Mouse (Mus musculus) heart, postnatal 36 days (tissue): Measurements from ENCODE around the gene Ddah2. TPM values are rescaled to one million over a fixed set of nuclear protein-coding genes. Genes with fewer than 3 reads are reported as not detected.

ENCODE experiments used
- DNase-seq, 2 experiments: peaks; one replicate each; pipeline ENCODE4 v3.0.0; 2021 to 2022
- intact Hi-C: fragments of 180-260 bp; cut with DNase I; formaldehyde crosslinking; loops from one replicate; pipeline ENCODE4 v1.15.1; 2025
- total RNA-seq, 2 experiments: library from RNA; stranded (reverse); gene quantifications; 2 replicates each; pipeline ENCODE4 v1.2.3; 2021

The Ddah2 gene
- total RNA-seq = 10 to 100 TPM; 27.5 to 27.6 TPM

- intact Hi-C loops = loop anchor here (1.0 kb wide), 1 partner anchor 38 kb away; no protein-coding TSS in a partner anchor
- DNase-seq = peak; percentile 93 to 94
These were observed at the start of gene Ddah2 for GRCm38 (mm10) chr17:35058911-35059892. Gene Ddah2, plus strand, starts transcription at chr17:35059035.

- intact Hi-C loops = no loop called here
- no peak for DNase-seq
These were observed 49.2 kb upstream of the Ddah2 start for GRCm38 (mm10) chr17:35009586-35009985.

GRCm38 (mm10) chr17:35011440-35011839 is 47.4 kb upstream of the Ddah2 start:
- intact Hi-C loops = no loop called here
- no peak for DNase-seq

- intact Hi-C loops = no loop called here
- DNase-seq = no peak
These were observed 46.4 kb upstream of the Ddah2 start for GRCm38 (mm10) chr17:35012430-35012829.

- intact Hi-C loops = no loop called here
- DNase-seq = no peak
These were observed 45.6 kb upstream of the Ddah2 start for GRCm38 (mm10) chr17:35013221-35013620.

GRCm38 (mm10) chr17:35015296-35015695 is 43.5 kb upstream of the Ddah2 start:
- intact Hi-C loops = no loop called here
- DNase-seq = no peak

- intact Hi-C loops = no loop called here
- peak in 1 of 2 experiments; percentile 36 for DNase-seq
These were observed 42.5 kb upstream of the Ddah2 start, which contains the start of gene Vwa7 for GRCm38 (mm10) chr17:35016376-35016775. Gene Vwa7, plus strand, starts transcription at chr17:35016579.

GRCm38 (mm10) chr17:35016791-35017705 is 41.8 kb upstream of the Ddah2 start:
- intact Hi-C loops = no loop called here
- DNase-seq = no peak

GRCm38 (mm10) chr17:35017706-35018030 is 41.2 kb upstream of the Ddah2 start:
- intact Hi-C loops = no loop called here
- no peak for DNase-seq

GRCm38 (mm10) chr17:35018171-35018570 is 40.7 kb upstream of the Ddah2 start:
- intact Hi-C loops = no loop called here
- no peak for DNase-seq

GRCm38 (mm10) chr17:35019894-35020293 is 38.9 kb upstream of the Ddah2 start:
- intact Hi-C loops = loop anchor here (2.0 to 5.0 kb wide), 2 partner anchors 69 to 102 kb away; partner anchors contain the start of genes Abhd16a, Csnk2b and Gpank1
- DNase-seq = no peak

GRCm38 (mm10) chr17:35020551-35020950 is 38.3 kb upstream of the Ddah2 start:
- intact Hi-C loops = loop anchor here (2.0 to 5.0 kb wide), 2 partner anchors 68 to 102 kb away; partner anchors contain the start of genes Abhd16a, Csnk2b and Gpank1

GRCm38 (mm10) chr17:35021163-35021808 is 37.5 kb upstream of the Ddah2 start:
- intact Hi-C loops = loop anchor here (1.0 to 5.0 kb wide), 5 partner anchors 38 to 101 kb away; partner anchors contain the start of genes Abhd16a, Csnk2b, Ddah2 and Gpank1
- peak; percentile 92 to 93 for DNase-seq

More at GRCm38 (mm10) chr17:35020551-35020950, 38.3 kb upstream of the Ddah2 start:
- no peak for DNase-seq

- intact Hi-C loops = loop anchor here (1.0 to 5.0 kb wide), 7 partner anchors 24 to 215 kb away; partner anchors contain the start of genes Abhd16a, Csnk2b, Ddah2 and Gpank1
- DNase-seq = peak in 1 of 2 experiments; percentile 56
These were observed 36.9 kb upstream of the Ddah2 start for GRCm38 (mm10) chr17:35021842-35022477.

GRCm38 (mm10) chr17:35022541-35023060 is 36.2 kb upstream of the Ddah2 start:
- no peak for DNase-seq
- intact Hi-C loops = loop anchor here (1.0 to 5.0 kb wide), 3 partner anchors 24 to 214 kb away; partner anchors contain the start of genes Csnk2b, Gpank1 and Msh5

GRCm38 (mm10) chr17:35023221-35023620 is 35.6 kb upstream of the Ddah2 start:
- no peak for DNase-seq
- intact Hi-C loops = loop anchor here (2.0 to 5.0 kb wide), 2 partner anchors 99 to 214 kb away; partner anchors contain the start of genes Csnk2b and Gpank1

- intact Hi-C loops = loop anchor here (2.0 to 5.0 kb wide), 2 partner anchors 99 to 213 kb away; partner anchors contain the start of genes Csnk2b and Gpank1
- no peak for DNase-seq
These were observed 35.1 kb upstream of the Ddah2 start for GRCm38 (mm10) chr17:35023756-35024155.

- intact Hi-C loops = loop anchor here (5.0 kb wide), 1 partner anchor 98 kb away; the partner anchor contains the start of genes Csnk2b and Gpank1
- DNase-seq = no peak
These were observed 34.6 kb upstream of the Ddah2 start for GRCm38 (mm10) chr17:35024261-35024660.
